Mouse (Mus musculus) limb, embryonic 11.5 days (tissue): ENCODE results near the gene Rimklb. TPM values are rescaled to one million over a fixed set of nuclear protein-coding genes. Genes with fewer than 3 reads are reported as not detected.
A peak's percentile ranks its signal among the peaks of the same experiment; 100 is the strongest.
"Not testable (repeated sequence)": the region's sequence is repeated elsewhere in the genome, so short reads cannot be mapped to it uniquely, and the experiment has no call there.

Source experiments
- ATAC-seq: fragments of 200-750 bp; cut with Nextera tagmentation; 2 replicates; pipeline ENCODE4 v1.8.0; 2017; ENCODE audit warnings: low read depth; ENCODE audit not compliant: insufficient number of reproducible peaks, low FRiP score, low TSS enrichment
- DNase-seq: peaks from one replicate; pipeline ENCODE4 v3.0.0-alpha.2; 2015; ENCODE audit warnings: low spot score
- H3K27ac ChIP-seq: fragments of 300-500 bp; sonication (generic); replicated peaks from 2 replicates; pipeline ENCODE4 v1.5.1; 2014; ENCODE audit warnings: low read depth, mild to moderate bottlenecking, low read length
- H3K27me3 ChIP-seq: fragments of 300-500 bp; sonication (generic); 2 replicates; pipeline ENCODE4 v1.6.1; 2014; ENCODE audit warnings: mild to moderate bottlenecking, low read length, mixed read lengths; ENCODE audit not compliant: control insufficient read depth, insufficient read depth
- H3K36me3 ChIP-seq: fragments of 300-500 bp; sonication (generic); 2 replicates; pipeline ENCODE4 v1.6.1; 2014; ENCODE audit warnings: mild to moderate bottlenecking, low read length, moderate library complexity, mixed read lengths; ENCODE audit not compliant: control insufficient read depth, insufficient read depth
- H3K4me1 ChIP-seq: fragments of 300-500 bp; sonication (generic); 2 replicates; pipeline ENCODE4 v1.6.1; 2014; ENCODE audit warnings: low read length, mixed read lengths; ENCODE audit not compliant: control insufficient read depth, insufficient read depth
- H3K4me2 ChIP-seq: fragments of 300-500 bp; sonication (generic); 2 replicates; pipeline ENCODE4 v1.6.1; 2014; ENCODE audit warnings: low read depth, mild to moderate bottlenecking, moderate library complexity; ENCODE audit not compliant: severe bottlenecking
- H3K4me3 ChIP-seq: fragments of 300-500 bp; sonication (generic); 2 replicates; pipeline ENCODE4 v1.5.1; 2014; ENCODE audit warnings: low read depth, low read length
- H3K9ac ChIP-seq: fragments of 300-500 bp; sonication (generic); 2 replicates; pipeline ENCODE4 v1.6.1; 2014; ENCODE audit warnings: mild to moderate bottlenecking, low read length
- H3K9me3 ChIP-seq: fragments of 300-500 bp; sonication (generic); 2 replicates; pipeline ENCODE4 v1.6.1; 2016; ENCODE audit warnings: low read length; ENCODE audit not compliant: control insufficient read depth
- WGBS: fragments of 180-500 bp; shearing (Covaris S2); extraction: QIAGEN DNeasy Blood & Tissue Kit; methylation state at CpG from one replicate; pipeline ENCODE4 v1.1.7; 2014; 5-methylcytosine and 5-hydroxymethylcytosine counted together
- polyA plus RNA-seq: library from polyadenylated mRNA; unstranded; fragments of >200 nt; fragmentation: Nextera tagmentation; extraction: Ambion mirVana; gene quantifications from 2 replicates; pipeline ENCODE4 v1.2.1, GENCODE M21; 2014

The Rimklb gene
- 50.7 and 56.2 TPM in 2 replicates for polyA plus RNA-seq

- ATAC-seq: no peak
- H3K27ac ChIP-seq: no peak within 1 kb of the TSS
- no peak within 1 kb of the TSS for H3K4me3 ChIP-seq
- H3K4me1 ChIP-seq: peaks cover 13% of the 10 kb centered on the region
- no peaks in the 10 kb centered on the region for H3K27me3 ChIP-seq
- no peak within 1 kb of the TSS for H3K4me2 ChIP-seq
- no peaks in the 10 kb centered on the region for H3K36me3 ChIP-seq
- no peaks in the 10 kb centered on the region for H3K9me3 ChIP-seq
- no peak within 1 kb of the TSS for H3K9ac ChIP-seq
- WGBS: 83% methylated on average over 5 of the region's 5 CpGs
- no peak for DNase-seq
Observed at GRCm38 (mm10) chr6:122498661-122499060, at the start of gene Rimklb. Gene Rimklb, minus strand, starts transcription at chr6:122498761.

- H3K4me2 ChIP-seq: no peak overlapping the region
Observed at GRCm38 (mm10) chr6:122545948-122546347, 47.4 kb upstream of the Rimklb start.

GRCm38 (mm10) chr6:122545289-122545882 is 46.8 kb upstream of the Rimklb start:
- DNase-seq (no peak), ATAC-seq (no peak)
- no peak overlapping the region for H3K9ac ChIP-seq
- H3K27ac ChIP-seq: no peak overlapping the region
- H3K27me3 ChIP-seq: no peaks in the 10 kb centered on the region
- no peaks in the 10 kb centered on the region for H3K36me3 ChIP-seq
- no peak overlapping the region for H3K4me2 ChIP-seq
- no peaks in the 10 kb centered on the region for H3K9me3 ChIP-seq
- H3K4me3 ChIP-seq: no peak overlapping the region
- H3K4me1 ChIP-seq: no peaks in the 10 kb centered on the region
- 62% methylated on average over 9 of the region's 9 CpGs for WGBS

More at GRCm38 (mm10) chr6:122545948-122546347, 47.4 kb upstream of the Rimklb start:
- no peak overlapping the region for H3K4me3 ChIP-seq
- H3K36me3 ChIP-seq: no peaks in the 10 kb centered on the region
- no peak overlapping the region for H3K9ac ChIP-seq
- 72% methylated on average over 10 of the region's 10 CpGs for WGBS
- DNase-seq: no peak
- H3K27me3 ChIP-seq: no peaks in the 10 kb centered on the region
- H3K27ac ChIP-seq: no peak overlapping the region
- no peaks in the 10 kb centered on the region for H3K9me3 ChIP-seq
- H3K4me1 ChIP-seq: no peaks in the 10 kb centered on the region
- ATAC-seq: no peak

- DNase-seq (no peak), ATAC-seq (no peak)
- H3K4me3 ChIP-seq: no peak overlapping the region
- no peaks in the 10 kb centered on the region for H3K4me1 ChIP-seq
- no peak overlapping the region for H3K9ac ChIP-seq
- no peaks in the 10 kb centered on the region for H3K36me3 ChIP-seq
- WGBS: 94% methylated on average over 1 of the region's 1 CpGs
- H3K27ac ChIP-seq: no peak overlapping the region
- no peaks in the 10 kb centered on the region for H3K9me3 ChIP-seq
- no peaks in the 10 kb centered on the region for H3K27me3 ChIP-seq
- H3K4me2 ChIP-seq: no peak overlapping the region
Observed at GRCm38 (mm10) chr6:122544672-122545071, 46.1 kb upstream of the Rimklb start.

- Histone ChIP-seq H3K27me3 (no peaks in the 10 kb centered on the region), H3K9me3 (no peaks in the 10 kb centered on the region), H3K36me3 (no peaks in the 10 kb centered on the region), H3K27ac (no peak overlapping the region), H3K4me1 (no peaks in the 10 kb centered on the region), H3K9ac (no peak overlapping the region), H3K4me2 (no peak overlapping the region), H3K4me3 (no peak overlapping the region)
- 84% methylated on average over 5 of the region's 5 CpGs for WGBS
- ATAC-seq: no peak
- no peak for DNase-seq
Observed at GRCm38 (mm10) chr6:122543574-122543973, 45.0 kb upstream of the Rimklb start.

- H3K9ac ChIP-seq, H3K4me1 ChIP-seq, DNase-seq, H3K4me2 ChIP-seq, H3K36me3 ChIP-seq, H3K4me3 ChIP-seq, H3K9me3 ChIP-seq, H3K27ac ChIP-seq, H3K27me3 ChIP-seq, ATAC-seq: not testable (repeated sequence)
- 74% methylated on average over 5 of the region's 5 CpGs for WGBS
Observed at GRCm38 (mm10) chr6:122542459-122542858, 43.9 kb upstream of the Rimklb start.

GRCm38 (mm10) chr6:122539564-122539963 is 41.0 kb upstream of the Rimklb start:
- H3K27me3 ChIP-seq: no peaks in the 10 kb centered on the region
- no peak overlapping the region for H3K4me3 ChIP-seq
- no peaks in the 10 kb centered on the region for H3K9me3 ChIP-seq
- 91% methylated on average over 9 of the region's 9 CpGs for WGBS
- no peaks in the 10 kb centered on the region for H3K4me1 ChIP-seq
- H3K36me3 ChIP-seq: no peaks in the 10 kb centered on the region
- no peak overlapping the region for H3K27ac ChIP-seq
- ATAC-seq: no peak
- H3K9ac ChIP-seq: no peak overlapping the region
- no peak for DNase-seq
- no peak overlapping the region for H3K4me2 ChIP-seq

GRCm38 (mm10) chr6:122534032-122534431 is 35.5 kb upstream of the Rimklb start:
- Histone ChIP-seq H3K4me3 (no peak overlapping the region), H3K9ac (no peak overlapping the region), H3K4me1 (no peaks in the 10 kb centered on the region), H3K36me3 (no peaks in the 10 kb centered on the region), H3K4me2 (no peak overlapping the region), H3K27me3 (no peaks in the 10 kb centered on the region), H3K9me3 (no peaks in the 10 kb centered on the region), H3K27ac (no peak overlapping the region)
- 69% methylated on average over 3 of the region's 3 CpGs for WGBS
- no peak for ATAC-seq
- no peak for DNase-seq

GRCm38 (mm10) chr6:122532883-122533302 is 34.3 kb upstream of the Rimklb start:
- Histone ChIP-seq H3K4me3 (no peak overlapping the region), H3K4me2 (peak overlapping the region; percentile 12; the same call in 1 of the 2 replicates)

More at GRCm38 (mm10) chr6:122532883-122533302, 34.3 kb upstream of the Rimklb start:
- H3K9ac ChIP-seq: no peak overlapping the region
- peak; percentile 55 for DNase-seq
- no peak overlapping the region for H3K27ac ChIP-seq
- no peaks in the 10 kb centered on the region for H3K9me3 ChIP-seq
- no peaks in the 10 kb centered on the region for H3K36me3 ChIP-seq
- ATAC-seq: no peak
- H3K4me1 ChIP-seq: no peaks in the 10 kb centered on the region
- no peaks in the 10 kb centered on the region for H3K27me3 ChIP-seq
- WGBS: 16% methylated on average over 4 of the region's 4 CpGs
